10 mouse cellular contexts compared by ENCODE assay signal in genomic region chr3:127547882-127548281, GRCm38 (mm10). TPM values are rescaled to one million over a fixed set of nuclear protein-coding genes. Genes with fewer than 3 reads are reported as not detected.
DNase-seq lines count a peak whose midpoint lies in the region; ATAC-seq and TF ChIP-seq lines count a peak whose summit lies in the region.
"Had no signal": no experiment of that assay in that cellular context is flagged by ENCODE, and none has a peak within 500 bp of the region (broad histone marks: within the 10 kb centered on the region; RNA-seq: fewer than 3 reads in every experiment).

No protein-coding gene starts in this region.

- no peaks in the 10 kb centered on the region for H3K27me3 ChIP-seq in midbrain, embryonic 14.5 days (ENCODE audit: control insufficient read depth, insufficient read depth, low read length)
- H3K27me3 ChIP-seq in midbrain, embryonic 15.5 days (replicated peaks), result no peaks in the 10 kb centered on the region
- H3K27me3 ChIP-seq: heart, embryonic 13.5 days; stomach, embryonic 15.5 days had no signal

- intact Hi-C loops in gastrocnemius, adult 2 months (cut with DNase I), result no loop called here

- H3K4me1 ChIP-seq in midbrain, embryonic 14.5 days (ENCODE audit: control insufficient read depth, insufficient read depth, low read length), result no peaks in the 10 kb centered on the region
- H3K4me1 ChIP-seq in midbrain, embryonic 15.5 days, result no peaks in the 10 kb centered on the region
- H3K4me1 ChIP-seq: stomach, embryonic 15.5 days had no signal

- H3K9ac ChIP-seq in midbrain, embryonic 14.5 days (replicated peaks; ENCODE audit: low read length), result no peak overlapping the region
- no peak overlapping the region for H3K9ac ChIP-seq in midbrain, embryonic 15.5 days
- H3K9ac ChIP-seq: heart, embryonic 13.5 days; stomach, embryonic 15.5 days had no signal

- H3K36me3 ChIP-seq in midbrain, embryonic 14.5 days (ENCODE audit: control insufficient read depth, insufficient read depth, low read length), result peaks cover 22% of the 10 kb centered on the region
- H3K36me3 ChIP-seq in midbrain, embryonic 15.5 days (replicated peaks), result no peaks in the 10 kb centered on the region; the same call in 1 of the 2 replicates

- peak; percentile 63 for TF ChIP-seq CTCF in gastrocnemius, adult 2 months (IDR thresholded peaks at IDR 0.05)

- 28% methylated on average over 5 of the region's 5 CpGs for WGBS in midbrain, embryonic 14.5 days
- WGBS in midbrain, embryonic 15.5 days, result 25% methylated on average over 5 of the region's 5 CpGs

- no peak overlapping the region for H3K4me2 ChIP-seq in midbrain, embryonic 14.5 days (ENCODE audit: low read length)
- no peak overlapping the region for H3K4me2 ChIP-seq in midbrain, embryonic 15.5 days
- H3K4me2 ChIP-seq: heart, embryonic 13.5 days; stomach, embryonic 15.5 days had no signal

- no peaks in the 10 kb centered on the region for H3K9me3 ChIP-seq in midbrain, embryonic 14.5 days (ENCODE audit: control insufficient read depth, low read length)
- H3K9me3 ChIP-seq in midbrain, embryonic 15.5 days, result no peaks in the 10 kb centered on the region
- H3K9me3 ChIP-seq: heart, embryonic 13.5 days; stomach, embryonic 15.5 days had no signal

- H3K4me3 ChIP-seq in gastrocnemius, adult 2 months, result no peak overlapping the region
- H3K4me3 ChIP-seq in midbrain, embryonic 14.5 days (replicated peaks; ENCODE audit: low read depth, low read length), result no peak overlapping the region
- H3K4me3 ChIP-seq in midbrain, embryonic 15.5 days, result no peak overlapping the region
- H3K4me3 ChIP-seq: heart, embryonic 13.5 days; stomach, embryonic 15.5 days had no signal

- DNase-seq in gastrocnemius, adult 2 months, result peak; percentile 26
- DNase-seq in gastrocnemius, postnatal 25 days, result no peak
- DNase-seq in midbrain, embryonic 14.5 days, result peak; percentile 51
- peak; percentile 15 for DNase-seq in adrenal gland, adult 8-10 months
- peak; percentile 48 to 49 for DNase-seq in kidney, postnatal 4 days
- no peak for DNase-seq in heart, adult 8-10 months (ENCODE audit: low spot score)

- no peak overlapping the region for H3K27ac ChIP-seq in gastrocnemius, adult 2 months
- no peak overlapping the region for H3K27ac ChIP-seq in midbrain, embryonic 14.5 days (replicated peaks; ENCODE audit: low read depth, low read length)
- no peak overlapping the region for H3K27ac ChIP-seq in midbrain, embryonic 15.5 days
- H3K27ac ChIP-seq: heart, embryonic 13.5 days; stomach, embryonic 15.5 days had no signal

- no peak for ATAC-seq in midbrain, embryonic 14.5 days (ENCODE audit: low FRiP score, low TSS enrichment)
- ATAC-seq in midbrain, embryonic 15.5 days (replicated peaks), result no peak
- ATAC-seq in monocyte, adult 5-6 weeks (replicated peaks; ENCODE audit: insufficient number of reproducible peaks, low FRiP score, low TSS enrichment, poor library complexity, severe bottlenecking), result no peak

RNA-seq across cellular contexts. Expression of gene Larp7, which starts 5.3 kb away (rescaled TPM):
- total RNA-seq in gastrocnemius, adult 2 months (2021), result 10 to 100 TPM in 1 of 2 experiments, 1 to 10 TPM in 1; 7.5 to 12.9 TPM
- total RNA-seq in gastrocnemius, postnatal 25 days (2021), result 1 to 10 TPM; 8.5 to 9.1 TPM
- polyA plus RNA-seq in midbrain, embryonic 14.5 days (2014; fragmentation: Nextera tagmentation; extraction: Ambion mirVana), result 22.8 and 29.3 TPM in 2 replicates
- 25.3 and 26.0 TPM in 2 replicates for polyA plus RNA-seq in midbrain, embryonic 15.5 days (2015; fragmentation: Nextera tagmentation; extraction: Ambion mirVana)
- total RNA-seq in adrenal gland, adult 8-10 months (2022), result 10 to 100 TPM; 19.0 to 20.0 (median 19.5) TPM
- total RNA-seq in monocyte, adult 5-6 weeks (2017), result 73.5 to 95.3 TPM (median 73.8 TPM) in 3 replicates
- total RNA-seq in heart, adult 8-10 months (2022), result 10 to 100 TPM; 19.6 to 24.9 (median 22.9) TPM

RNA-seq across cellular contexts. Expression of gene Zgrf1, which starts 5.4 kb away (rescaled TPM):
- under 1 TPM; 0.77 to 0.78 TPM for total RNA-seq in gastrocnemius, adult 2 months (2021)
- under 1 TPM; 0.51 to 0.72 TPM for total RNA-seq in gastrocnemius, postnatal 25 days (2021)
- 2.9 and 3.9 TPM in 2 replicates for polyA plus RNA-seq in midbrain, embryonic 14.5 days (2014; fragmentation: Nextera tagmentation; extraction: Ambion mirVana)
- polyA plus RNA-seq in midbrain, embryonic 15.5 days (2015; fragmentation: Nextera tagmentation; extraction: Ambion mirVana), result 2.8 and 3.3 TPM in 2 replicates
- total RNA-seq in adrenal gland, adult 8-10 months (2022), result 1 to 10 TPM; 1.4 to 2.8 (median 2.0) TPM
- total RNA-seq in monocyte, adult 5-6 weeks (2017), result 4.3 to 8.1 TPM (median 4.5 TPM) in 3 replicates
- total RNA-seq in heart, adult 8-10 months (2022), result under 1 TPM; 0.63 to 0.97 (median 0.76) TPM

RNA-seq across cellular contexts. Expression of gene Ank2, which starts 48.7 kb away (rescaled TPM):
- 100 to 1,000 TPM in 1 of 2 experiments, 10 to 100 TPM in 1; 94.5 to 154 TPM for total RNA-seq in gastrocnemius, adult 2 months (2021)
- total RNA-seq in gastrocnemius, postnatal 25 days (2021), result 10 to 100 TPM; 93.4 to 95.2 TPM
- polyA plus RNA-seq in midbrain, embryonic 14.5 days (2014; fragmentation: Nextera tagmentation; extraction: Ambion mirVana), result 195 and 211 TPM in 2 replicates
- polyA plus RNA-seq in midbrain, embryonic 15.5 days (2015; fragmentation: Nextera tagmentation; extraction: Ambion mirVana), result 192 and 216 TPM in 2 replicates
- total RNA-seq in adrenal gland, adult 8-10 months (2022), result 10 to 100 TPM; 42.5 to 55.4 (median 46.6) TPM
- not detected in 3 replicates for total RNA-seq in monocyte, adult 5-6 weeks (2017)
- total RNA-seq in heart, adult 8-10 months (2022), result 100 to 1,000 TPM; 297 to 377 (median 334) TPM

Comparison
In these comparisons a context has a peak if more than half of its experiments do, and no peak if none do; other contexts are left out.
1. DNase-seq: peak in gastrocnemius, adult 2 months (single experiment), midbrain, embryonic 14.5 days (single experiment), adrenal gland, adult 8-10 months (single experiment) and kidney, postnatal 4 days (2 of 2); none in gastrocnemius, postnatal 25 days (single experiment) and heart, adult 8-10 months (single experiment).
2. RNA of gene Ank2, which starts 48.7 kb away (total RNA-seq): 297 to 377 TPM in heart, adult 8-10 months, 94.5 to 154 TPM in gastrocnemius, adult 2 months, 93.4 to 95.2 TPM in gastrocnemius, postnatal 25 days and 42.5 to 55.4 TPM in adrenal gland, adult 8-10 months; not detected in monocyte, adult 5-6 weeks; every median in the first group is over 10 times any median in the second.